9 mouse cellular contexts compared by ENCODE assay signal in the genomic region with DNA sequence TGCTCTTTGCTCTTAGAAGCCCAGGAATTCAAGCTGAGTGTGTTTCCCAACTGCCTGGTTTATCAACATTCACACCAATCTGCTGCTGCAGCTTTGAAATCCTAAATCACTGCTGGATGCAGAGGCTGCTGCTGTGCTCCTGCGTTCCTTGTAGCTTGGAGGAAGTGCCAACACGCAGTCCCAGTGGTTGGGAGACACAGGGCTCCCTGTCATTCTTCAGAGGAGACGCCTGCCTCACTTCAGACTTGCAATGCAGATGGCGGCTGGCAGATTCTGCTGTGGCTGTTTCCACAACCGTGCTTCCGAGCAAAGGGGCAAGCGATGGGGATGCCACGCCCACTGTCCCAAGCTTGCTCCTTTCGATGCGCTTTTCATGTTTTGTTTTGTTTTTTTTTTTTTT.
A peak's percentile ranks its signal among the peaks of the same experiment; 100 is the strongest.
DNase-seq lines count a peak whose midpoint lies in the region; ATAC-seq and TF ChIP-seq lines count a peak whose summit lies in the region.
"Had no signal": no experiment of that assay in that cellular context is flagged by ENCODE, and none has a peak within 500 bp of the region (broad histone marks: within the 10 kb centered on the region; RNA-seq: fewer than 3 reads in every experiment).

No protein-coding gene starts in this region.

- H3K4me3 ChIP-seq in lung, embryonic 16.5 days (ENCODE audit: low read length), result no peak overlapping the region
- H3K4me3 ChIP-seq in hindbrain, embryonic 11.5 days (ENCODE audit: low read depth, low read length), result no peak overlapping the region
- H3K4me3 ChIP-seq in neural tube, embryonic 12.5 days, result no peak overlapping the region
- no peak overlapping the region for H3K4me3 ChIP-seq in liver, embryonic 11.5 days (ENCODE audit: low read depth, low read length)
- H3K4me3 ChIP-seq in liver, postnatal 0 days (ENCODE audit: low read depth, low read length), result no peak overlapping the region
- H3K4me3 ChIP-seq: liver, embryonic 15.5 days had no signal

- H3K36me3 ChIP-seq in lung, embryonic 16.5 days (ENCODE audit: control insufficient read depth, insufficient read depth, low read length), result no peaks in the 10 kb centered on the region
- H3K36me3 ChIP-seq in hindbrain, embryonic 11.5 days (ENCODE audit: control insufficient read depth, insufficient read depth, low read length), result no peaks in the 10 kb centered on the region
- no peaks in the 10 kb centered on the region for H3K36me3 ChIP-seq in neural tube, embryonic 12.5 days
- no peaks in the 10 kb centered on the region for H3K36me3 ChIP-seq in liver, embryonic 11.5 days (ENCODE audit: control insufficient read depth, insufficient read depth, low read length)
- no peaks in the 10 kb centered on the region for H3K36me3 ChIP-seq in liver, postnatal 0 days (replicated peaks; ENCODE audit: insufficient read depth, low read length)
- H3K36me3 ChIP-seq: liver, embryonic 15.5 days had no signal

- 34% methylated on average over 10 of the region's 10 CpGs for WGBS in lung, embryonic 16.5 days
- 62% methylated on average over 10 of the region's 10 CpGs for WGBS in hindbrain, embryonic 11.5 days
- WGBS in neural tube, embryonic 12.5 days, result 70% methylated on average over 10 of the region's 10 CpGs
- 68% methylated on average over 10 of the region's 10 CpGs for WGBS in liver, embryonic 11.5 days
- 72% methylated on average over 10 of the region's 10 CpGs for WGBS in liver, postnatal 0 days (ENCODE audit: insufficient replicate concordance)

- H3K9me3 ChIP-seq in lung, embryonic 16.5 days (ENCODE audit: control insufficient read depth, low read length), result no peaks in the 10 kb centered on the region
- no peaks in the 10 kb centered on the region for H3K9me3 ChIP-seq in hindbrain, embryonic 11.5 days (ENCODE audit: control insufficient read depth, low read length)
- H3K9me3 ChIP-seq in neural tube, embryonic 12.5 days, result no peaks in the 10 kb centered on the region
- H3K9me3 ChIP-seq in liver, embryonic 11.5 days (ENCODE audit: control insufficient read depth, low read length), result no peaks in the 10 kb centered on the region
- H3K9me3 ChIP-seq in liver, postnatal 0 days (ENCODE audit: low read length), result no peaks in the 10 kb centered on the region
- H3K9me3 ChIP-seq: liver, embryonic 15.5 days had no signal

- no peak overlapping the region for H3K9ac ChIP-seq in lung, embryonic 16.5 days (ENCODE audit: low read length)
- 0 out of 2 replicates have a peak overlapping the region, but pooled peaks have one; percentile 8 for H3K9ac ChIP-seq in hindbrain, embryonic 11.5 days (ENCODE audit: low read depth, low read length)
- H3K9ac ChIP-seq in neural tube, embryonic 12.5 days, result no peak overlapping the region
- no peak overlapping the region for H3K9ac ChIP-seq in liver, embryonic 11.5 days (ENCODE audit: low read depth, low read length)
- H3K9ac ChIP-seq in liver, postnatal 0 days (replicated peaks), result no peak overlapping the region
- H3K9ac ChIP-seq: liver, embryonic 15.5 days had no signal

- peak overlapping the region; percentile 56 for H3K27ac ChIP-seq in lung, embryonic 16.5 days (ENCODE audit: low read length)
- H3K27ac ChIP-seq in hindbrain, embryonic 11.5 days (ENCODE audit: low read depth, low read length), result 0 out of 2 replicates have a peak overlapping the region, but pooled peaks have one; percentile 4
- H3K27ac ChIP-seq in neural tube, embryonic 12.5 days, result peak overlapping the region; percentile 18; the same call in 1 of the 2 replicates
- no peak overlapping the region for H3K27ac ChIP-seq in liver, embryonic 11.5 days (ENCODE audit: low read depth, low read length)
- H3K27ac ChIP-seq in liver, postnatal 0 days (ENCODE audit: low read depth), result no peak overlapping the region
- H3K27ac ChIP-seq: liver, embryonic 15.5 days had no signal

- ATAC-seq in lung, embryonic 16.5 days (ENCODE audit: low read depth), result peak; percentile 5; the same call in 1 of the 2 replicates
- no peak for ATAC-seq in hindbrain, embryonic 11.5 days (ENCODE audit: low FRiP score)
- no peak for ATAC-seq in neural tube, embryonic 12.5 days (ENCODE audit: low FRiP score, low read depth)
- ATAC-seq in liver, embryonic 11.5 days (replicated peaks; ENCODE audit: low FRiP score), result no peak
- ATAC-seq in liver, postnatal 0 days, result no peak

- H3K4me2 ChIP-seq in lung, embryonic 16.5 days (ENCODE audit: low read depth, low read length), result peak overlapping the region; percentile 13
- no peak overlapping the region for H3K4me2 ChIP-seq in hindbrain, embryonic 11.5 days (replicated peaks; ENCODE audit: low read depth, low read length)
- no peak overlapping the region for H3K4me2 ChIP-seq in neural tube, embryonic 12.5 days (replicated peaks)
- no peak overlapping the region for H3K4me2 ChIP-seq in liver, embryonic 11.5 days
- H3K4me2 ChIP-seq in liver, postnatal 0 days (ENCODE audit: low read depth, low read length), result no peak overlapping the region
- H3K4me2 ChIP-seq: liver, embryonic 15.5 days had no signal

- DNase-seq in cerebellum, postnatal 10 days, result peak; percentile 38 to 46
- DNase-seq in cerebellum, adult 8-10 months, result no peak
- no peak for DNase-seq in lung, adult 18-20 months
- no peak for DNase-seq in hindbrain, embryonic 11.5 days (ENCODE audit: low spot score)
- DNase-seq in liver, embryonic 11.5 days (ENCODE audit: low spot score), result no peak
- DNase-seq in liver, postnatal 0 days, result no peak

- H3K4me1 ChIP-seq in lung, embryonic 16.5 days (replicated peaks; ENCODE audit: control insufficient read depth, insufficient read depth, low read length), result peaks cover 37% of the 10 kb centered on the region
- H3K4me1 ChIP-seq in hindbrain, embryonic 11.5 days (replicated peaks; ENCODE audit: control insufficient read depth, insufficient read depth, low read length), result peaks cover 11% of the 10 kb centered on the region
- H3K4me1 ChIP-seq in neural tube, embryonic 12.5 days, result peaks cover 47% of the 10 kb centered on the region
- no peaks in the 10 kb centered on the region for H3K4me1 ChIP-seq in liver, embryonic 11.5 days (replicated peaks; ENCODE audit: control insufficient read depth, insufficient read depth, low read length)
- H3K4me1 ChIP-seq in liver, postnatal 0 days (ENCODE audit: insufficient read depth), result peaks cover 11% of the 10 kb centered on the region; the same call in 1 of the 2 replicates

- no peak for TF ChIP-seq CTCF in liver, postnatal 0 days (IDR thresholded peaks at IDR 0.05; ENCODE audit: low read depth)

- TF ChIP-seq EP300 in liver, postnatal 0 days (IDR thresholded peaks at IDR 0.05; ENCODE audit: low read depth), result no peak

- H3K27me3 ChIP-seq in lung, embryonic 16.5 days (ENCODE audit: control insufficient read depth, insufficient read depth, low read depth, low read length), result no peaks in the 10 kb centered on the region
- no peaks in the 10 kb centered on the region for H3K27me3 ChIP-seq in hindbrain, embryonic 11.5 days (ENCODE audit: control insufficient read depth, insufficient read depth, low read length)
- H3K27me3 ChIP-seq in neural tube, embryonic 12.5 days (replicated peaks), result no peaks in the 10 kb centered on the region
- H3K27me3 ChIP-seq in liver, embryonic 11.5 days (replicated peaks; ENCODE audit: control insufficient read depth, insufficient read depth, low read length), result no peaks in the 10 kb centered on the region
- H3K27me3 ChIP-seq in liver, postnatal 0 days (ENCODE audit: insufficient read depth, low read length), result no peaks in the 10 kb centered on the region
- H3K27me3 ChIP-seq: liver, embryonic 15.5 days had no signal

Comparison
In these comparisons a context has a peak if more than half of its experiments do, and no peak if none do; other contexts are left out.
1. DNase-seq: peak in cerebellum, postnatal 10 days (2 of 2); none in cerebellum, adult 8-10 months (single experiment), lung, adult 18-20 months (0 of 2), hindbrain, embryonic 11.5 days (single experiment), liver, embryonic 11.5 days (single experiment) and liver, postnatal 0 days (single experiment).
2. H3K27ac ChIP-seq: peak in lung, embryonic 16.5 days (single experiment), hindbrain, embryonic 11.5 days (single experiment) and neural tube, embryonic 12.5 days (single experiment); none in liver, embryonic 11.5 days (single experiment) and liver, postnatal 0 days (single experiment).